Mouse (Mus musculus) CH12.LX (cell line): ENCODE data around the gene Snai3. TPM values are rescaled to one million over a fixed set of nuclear protein-coding genes. Genes with fewer than 3 reads are reported as not detected.

Source experiments
- DNase-seq: peaks from one replicate; pipeline ENCODE4 v3.0.0-alpha.2; 2013; ENCODE audit errors: extremely low read depth
- H3K27ac ChIP-seq: 2 replicates; pipeline ENCODE4 v1.5.1; 2012; ENCODE audit warnings: low read depth, mild to moderate bottlenecking, control low read depth, moderate library complexity; ENCODE audit not compliant: insufficient read depth
- H3K27me3 ChIP-seq: replicated peaks from 2 replicates; pipeline ENCODE3; 2012; ENCODE audit warnings: inconsistent platforms
- H3K36me3 ChIP-seq, 2 experiments: replicated peaks in 1 of 2; 2 replicates each; pipeline versions ENCODE3 to v1.6.1; 2012; ENCODE audit warnings: inconsistent platforms in 1 of 2, low read length in 1 of 2, mild to moderate bottlenecking in 1 of 2, mixed read lengths in 1 of 2, moderate library complexity in 1 of 2; ENCODE audit not compliant: control insufficient read depth in 1 of 2, insufficient read depth in 1 of 2
- H3K4me1 ChIP-seq, 2 experiments: 2 replicates each; pipeline ENCODE4 v1.6.1; 2012; ENCODE audit warnings: inconsistent platforms in 1 of 2, moderate library complexity in 1 of 2; ENCODE audit not compliant: insufficient read depth in 2 of 2, control insufficient read depth in 1 of 2
- H3K4me2 ChIP-seq: 2 replicates; pipeline ENCODE4 v1.6.1; 2012; ENCODE audit warnings: low read depth, mild to moderate bottlenecking, control low read depth; ENCODE audit not compliant: poor library complexity, insufficient read depth, severe bottlenecking
- H3K4me3 ChIP-seq, 3 experiments: fragments of 150-350 bp in 1 of 3; sonication (generic) in 1 of 3; replicated peaks in 1 of 3; 2 replicates each; pipeline versions ENCODE3 to v1.5.1; 2011 to 2012; ENCODE audit warnings: low read depth in 2 of 3, low read length in 2 of 3, mild to moderate bottlenecking in 2 of 3, moderate library complexity in 2 of 3, control low read depth in 1 of 3, improper control_type of control experiment in 1 of 3, inconsistent platforms in 1 of 3, mixed read lengths in 1 of 3; ENCODE audit not compliant: poor library complexity in 1 of 3
- H3K79me2 ChIP-seq: replicated peaks from 2 replicates; pipeline ENCODE4 v1.6.1; 2012; ENCODE audit warnings: mild to moderate bottlenecking, moderate library complexity; ENCODE audit not compliant: control insufficient read depth, poor library complexity, insufficient read depth, severe bottlenecking; ENCODE audit errors: extremely low read depth
- H3K9ac ChIP-seq: 2 replicates; pipeline ENCODE4 v1.6.1; 2012; ENCODE audit warnings: low read depth, mild to moderate bottlenecking, control low read depth, moderate library complexity; ENCODE audit not compliant: insufficient read depth
- H3K9me3 ChIP-seq: replicated peaks from 2 replicates; pipeline ENCODE3; 2012; ENCODE audit warnings: low read length, inconsistent platforms, mixed read lengths
- BHLHE40 ChIP-seq: IDR thresholded peaks from 2 replicates; pipeline ENCODE4 v1.6.1; 2011; ENCODE audit warnings: mild to moderate bottlenecking, low read depth, low read length, improper control_type of control experiment
- CHD1 ChIP-seq: IDR thresholded peaks from 2 replicates; pipeline ENCODE4 v1.6.1; 2012; ENCODE audit warnings: low read depth, low read length, improper control_type of control experiment, inconsistent platforms
- CHD2 ChIP-seq: IDR thresholded peaks from 2 replicates; pipeline ENCODE4 v1.6.1; 2011; ENCODE audit warnings: low read length, improper control_type of control experiment
- CTCF ChIP-seq, 2 experiments: IDR thresholded peaks in 1 of 2; conservative IDR thresholded peaks in 1 of 2; 2 replicates each; pipeline ENCODE4 v1.5.1; 2011 to 2012; ENCODE audit warnings: low read depth in 2 of 2, low read length in 2 of 2, improper control_type of control experiment in 1 of 2, inconsistent platforms in 1 of 2, mild to moderate bottlenecking in 1 of 2, moderate library complexity in 1 of 2
- E2F4 ChIP-seq: IDR thresholded peaks from 2 replicates; pipeline ENCODE4 v1.6.1; 2011; ENCODE audit warnings: low read depth, low read length, improper control_type of control experiment; ENCODE audit not compliant: insufficient replicate concordance
- ELF1 ChIP-seq: IDR thresholded peaks from 2 replicates; pipeline ENCODE4 v1.6.1; 2014; ENCODE audit warnings: low read depth, mild to moderate bottlenecking, inconsistent platforms, low read length, improper control_type of control experiment
- EP300 ChIP-seq: IDR thresholded peaks from 2 replicates; pipeline ENCODE4 v1.6.1; 2011; ENCODE audit warnings: low read length, improper control_type of control experiment
- ETS1 ChIP-seq: conservative IDR thresholded peaks from 2 replicates; pipeline ENCODE4 v1.6.1; 2012; ENCODE audit warnings: low read depth, mild to moderate bottlenecking, inconsistent platforms, low read length, improper control_type of control experiment, moderate library complexity
- GABPA ChIP-seq: IDR thresholded peaks from 2 replicates; pipeline ENCODE4 v1.6.1; 2012; ENCODE audit warnings: low read depth, low read length, improper control_type of control experiment, inconsistent platforms; ENCODE audit not compliant: insufficient replicate concordance
- HCFC1 ChIP-seq: IDR thresholded peaks from 2 replicates; pipeline ENCODE4 v1.6.1; 2012; ENCODE audit warnings: low read depth, mild to moderate bottlenecking, inconsistent platforms, low read length, improper control_type of control experiment
- IRF4 ChIP-seq: IDR thresholded peaks from 2 replicates; pipeline ENCODE4 v1.6.1; 2014; ENCODE audit warnings: low read depth, mild to moderate bottlenecking, inconsistent platforms, low read length, improper control_type of control experiment
- JUN ChIP-seq: IDR thresholded peaks from 2 replicates; pipeline ENCODE4 v1.6.1; 2011; ENCODE audit warnings: low read depth, mild to moderate bottlenecking, low read length, improper control_type of control experiment, moderate library complexity; ENCODE audit not compliant: insufficient read depth
- JUND ChIP-seq: conservative IDR thresholded peaks from 2 replicates; pipeline ENCODE4 v1.6.1; 2011; ENCODE audit warnings: low read depth, low read length, improper control_type of control experiment
- KAT2A ChIP-seq: IDR thresholded peaks from 2 replicates; pipeline ENCODE4 v1.6.1; 2012; ENCODE audit warnings: low read length, improper control_type of control experiment, inconsistent platforms; ENCODE audit not compliant: insufficient replicate concordance
- MAFK ChIP-seq: IDR thresholded peaks from 2 replicates; pipeline ENCODE4 v1.6.1; 2011; ENCODE audit warnings: low read length, improper control_type of control experiment; ENCODE audit not compliant: insufficient replicate concordance
- MAX ChIP-seq: IDR thresholded peaks from 2 replicates; pipeline ENCODE4 v1.6.1; 2011; ENCODE audit warnings: low read length, improper control_type of control experiment
- MAZ ChIP-seq: IDR thresholded peaks from 2 replicates; pipeline ENCODE4 v1.6.1; 2012; ENCODE audit warnings: low read depth, mild to moderate bottlenecking, inconsistent platforms, low read length, improper control_type of control experiment, moderate library complexity
- MEF2A ChIP-seq: IDR thresholded peaks from 2 replicates; pipeline ENCODE4 v1.6.1; 2014; ENCODE audit warnings: low read depth, mild to moderate bottlenecking, inconsistent platforms, low read length, improper control_type of control experiment, borderline replicate concordance
- MXI1 ChIP-seq: IDR thresholded peaks from 2 replicates; pipeline ENCODE4 v1.6.1; 2011; ENCODE audit warnings: mild to moderate bottlenecking, low read depth, low read length, improper control_type of control experiment
- MYC ChIP-seq: IDR thresholded peaks from 2 replicates; pipeline ENCODE4 v1.6.1; 2011; ENCODE audit warnings: low read depth, mild to moderate bottlenecking, improper control_type of control experiment, low read length
- NELFE ChIP-seq: IDR thresholded peaks from 2 replicates; pipeline ENCODE4 v1.6.1; 2011; ENCODE audit warnings: low read depth, low read length, improper control_type of control experiment
- NRF1 ChIP-seq: IDR thresholded peaks from 2 replicates; pipeline ENCODE4 v1.6.1; 2014; ENCODE audit warnings: low read depth, mild to moderate bottlenecking, inconsistent platforms, low read length, improper control_type of control experiment, moderate library complexity
- PAX5 ChIP-seq: IDR thresholded peaks from 2 replicates; pipeline ENCODE4 v1.6.1; 2012; ENCODE audit warnings: low read length, inconsistent platforms, mixed read lengths
- POLR2A ChIP-seq: IDR thresholded peaks from 2 replicates; pipeline ENCODE4 v1.6.1; 2011; ENCODE audit warnings: low read depth, mild to moderate bottlenecking, improper control_type of control experiment, low read length
- POLR2AphosphoS2 ChIP-seq: IDR thresholded peaks from 2 replicates; pipeline ENCODE4 v1.6.1; 2011; ENCODE audit warnings: low read depth, low read length, improper control_type of control experiment
- RAD21 ChIP-seq: IDR thresholded peaks from 2 replicates; pipeline ENCODE4 v1.6.1; 2011; ENCODE audit warnings: low read depth, mild to moderate bottlenecking, low read length, improper control_type of control experiment, moderate library complexity
- RCOR1 ChIP-seq: conservative IDR thresholded peaks from 2 replicates; pipeline ENCODE4 v1.6.1; 2012; ENCODE audit warnings: low read depth, mild to moderate bottlenecking, inconsistent platforms, low read length, improper control_type of control experiment
- SIN3A ChIP-seq: IDR thresholded peaks from 2 replicates; pipeline ENCODE4 v1.6.1; 2012; ENCODE audit warnings: low read length, improper control_type of control experiment, inconsistent platforms
- SMC3 ChIP-seq: IDR thresholded peaks from 2 replicates; pipeline ENCODE4 v1.6.1; 2011; ENCODE audit warnings: low read depth, low read length, improper control_type of control experiment
- TBP ChIP-seq: conservative IDR thresholded peaks from 2 replicates; pipeline ENCODE4 v1.6.1; 2011; ENCODE audit warnings: low read depth, low read length, improper control_type of control experiment
- TCF12 ChIP-seq: IDR thresholded peaks from 2 replicates; pipeline ENCODE4 v1.6.1; 2014; ENCODE audit warnings: low read depth, mild to moderate bottlenecking, inconsistent platforms, low read length, improper control_type of control experiment
- UBTF ChIP-seq: IDR thresholded peaks from 2 replicates; pipeline ENCODE4 v1.6.1; 2012; ENCODE audit warnings: low read depth, mild to moderate bottlenecking, inconsistent platforms, low read length, improper control_type of control experiment, moderate library complexity
- USF1 ChIP-seq: IDR thresholded peaks from 2 replicates; pipeline ENCODE4 v1.6.1; 2014; ENCODE audit warnings: low read depth, mild to moderate bottlenecking, inconsistent platforms, low read length, improper control_type of control experiment
- USF2 ChIP-seq: conservative IDR thresholded peaks from 2 replicates; pipeline ENCODE4 v1.6.1; 2011; ENCODE audit warnings: low read depth, low read length, improper control_type of control experiment
- ZC3H11A ChIP-seq: IDR thresholded peaks from 2 replicates; pipeline ENCODE4 v1.6.1; 2012; ENCODE audit warnings: low read depth, mild to moderate bottlenecking, inconsistent platforms, low read length, improper control_type of control experiment
- ZKSCAN1 ChIP-seq: IDR thresholded peaks from 2 replicates; pipeline ENCODE4 v1.6.1; 2012; ENCODE audit warnings: low read depth, inconsistent platforms, low read length, improper control_type of control experiment, borderline replicate concordance
- ZMIZ1 ChIP-seq: IDR thresholded peaks from 2 replicates; pipeline ENCODE4 v1.6.1; 2012; ENCODE audit warnings: low read depth, mild to moderate bottlenecking, inconsistent platforms, low read length, improper control_type of control experiment
- ZNF384 ChIP-seq: IDR thresholded peaks from 2 replicates; pipeline ENCODE4 v1.6.1; 2012; ENCODE audit warnings: low read depth, low read length, improper control_type of control experiment, inconsistent platforms
- dilution Hi-C: fragments of 300-500 bp; cut with MboI; formaldehyde crosslinking; loops from 2 replicates; pipeline ENCODE4 v1.14.3; 2020; ENCODE audit warnings: low sequenced_read_pairs; ENCODE audit not compliant: extremely low pct_unique_long_range_greater_than_20kb, extremely low pct_ligation_motif_present
- in situ Hi-C: fragments of 300-500 bp; cut with MboI; formaldehyde crosslinking; loops from 3 replicates; pipeline ENCODE4 v1.14.3; 2019; ENCODE audit warnings: low sequenced_read_pairs, low pct_ligation_motif_present, low pct_unique_long_range_greater_than_20kb, mixed read lengths
- polyA plus RNA-seq: library from polyadenylated mRNA; unstranded; fragments of >175 nt; gene quantifications from 2 replicates; pipeline ENCODE4 v1.2.1, GENCODE M21; 2012; ENCODE audit warnings: low read depth; ENCODE audit not compliant: insufficient read length
- total RNA-seq, 2 experiments: library from RNA; depleted of rRNA; stranded (reverse); fragments of 300-350 nt in 1 of 2; fragments of >200 nt in 1 of 2; gene quantifications; 2 replicates each; pipeline ENCODE4 v1.2.3; 2012 to 2014

The Snai3 gene
- total and polyA plus RNA-seq, 3 experiments = 0.19 to 0.47 (median 0.44) TPM

GRCm38 (mm10) chr8:122475580-122476320 lies 15.2 kb upstream of the Snai3 start, which contains the start of the genes Rnf166 and Ctu2:
TSS of gene Rnf166 (minus strand) at chr8:122476064.
TSS of gene Ctu2 (plus strand) at chr8:122476143.
- dilution Hi-C loops (no loop called here), in situ Hi-C loops (no loop called here)
- peak within 1 kb of the TSS; percentile 86 for H3K9ac ChIP-seq
- H3K27me3 ChIP-seq = no peaks in the 10 kb centered on the region
- H3K4me2 ChIP-seq = peak within 1 kb of the TSS; percentile 74
- H3K27ac ChIP-seq = no peak within 1 kb of the TSS
- H3K79me2 ChIP-seq = peaks cover 17% of the 10 kb centered on the region
- peak; percentile 83 for DNase-seq
- no peaks in the 10 kb centered on the region for H3K9me3 ChIP-seq
- no peak for TF ChIP-seq PAX5
- peak; percentile 59; the same call in 1 of the 2 replicates for TF ChIP-seq MYC
- peak; percentile 46; the same call in 1 of the 2 replicates for TF ChIP-seq IRF4
- TF ChIP-seq SMC3 = peak; percentile 3; the same call in 1 of the 2 replicates
- TF ChIP-seq USF1 = no peak
- TF ChIP-seq NRF1 = peak; percentile 70
- TF ChIP-seq ELF1 = peak; percentile 80
- no peak for TF ChIP-seq JUN
- no peak for TF ChIP-seq JUND
- peak; percentile 100 for TF ChIP-seq MXI1
- TF ChIP-seq MAFK = no peak
- peak; percentile 34; the same call in 1 of the 2 replicates for TF ChIP-seq ZKSCAN1
- TF ChIP-seq ZNF384 = no peak
- TF ChIP-seq E2F4 = no peak
- peak; percentile 98 for TF ChIP-seq GABPA
- peak; percentile 86 for TF ChIP-seq MAX
- TF ChIP-seq BHLHE40 = no peak; the same call in 1 of the 2 replicates
- TF ChIP-seq NELFE = peak; percentile 76
- TF ChIP-seq POLR2AphosphoS2 = no peak
- TF ChIP-seq ZC3H11A = no peak
- no peak for TF ChIP-seq EP300
- peak; percentile 69; the same call in 1 of the 2 replicates for TF ChIP-seq ZMIZ1
- 0 out of 2 replicates have a peak, but pooled peaks have one; percentile 20 for TF ChIP-seq MAZ
- peak; percentile 41; the same call in 1 of the 2 replicates for TF ChIP-seq ETS1
- TF ChIP-seq KAT2A = peak; percentile 82; the same call in 1 of the 2 replicates
- TF ChIP-seq USF2 = no peak
- no peak for TF ChIP-seq UBTF
- TF ChIP-seq POLR2A = peak; percentile 70
- TF ChIP-seq MEF2A = no peak; the same call in none of the 2 replicates
- TF ChIP-seq CHD1 = no peak
- TF ChIP-seq TCF12 = peak; percentile 81
- TF ChIP-seq SIN3A = peak; percentile 99
- 0 out of 2 replicates have a peak, but pooled peaks have one; percentile 21 for TF ChIP-seq CHD2
- TF ChIP-seq CTCF (conservative IDR thresholded peaks at IDR 0.05 in 1 of 2, IDR thresholded peaks at IDR 0.05 in 1 of 2; ENCODE audit: low read depth in 2 of 2, low read length in 2 of 2) = no peak
- no peak for TF ChIP-seq RAD21
- no peak for TF ChIP-seq RCOR1
- TF ChIP-seq HCFC1 = peak; percentile 87
- no peak for TF ChIP-seq TBP
- peaks cover 35 to 65% of the 10 kb centered on the region in 2 experiments for H3K36me3 ChIP-seq
- peak within 1 kb of the TSS; percentile 81 to 99 (median 94) for H3K4me3 ChIP-seq
- H3K4me1 ChIP-seq = peaks cover 15 to 37% of the 10 kb centered on the region in 2 experiments
